Mouse (Mus musculus): ENCODE data around the gene Gpr84. TPM values are rescaled to one million over a fixed set of nuclear protein-coding genes. Genes with fewer than 3 reads are reported as not detected.

The Gpr84 gene
- polyA plus RNA-seq (2014; fragmentation: Illumina TruSeq; extraction: RNeasy Lipid Tissue Mini Kit (QIAGEN cat#74804); ENCODE audit: low read depth, low replicate concordance) = 0.63 TPM

GRCm38 (mm10) chr15:103310365-103310910 is at the start of gene Gpr84:
Gene Gpr84, minus strand, starts transcription at chr15:103310612.

GRCm38 (mm10) chr15:103339961-103340337 is 29.5 kb upstream of the Gpr84 start, which contains the start of gene Zfp385a:
Gene Zfp385a, minus strand, starts transcription at chr15:103340093.

GRCm38 (mm10) chr15:103272419-103273279 is 37.8 kb downstream of the Gpr84 start, which contains the start of gene Copz1:
Gene Copz1, plus strand, starts transcription at chr15:103272714.

Other genes with a start within 250 kb of the Gpr84 start
- gene Smug1, start 143.5 kb downstream of the Gpr84 start, polyA plus RNA-seq (2014; fragmentation: Illumina TruSeq; extraction: RNeasy Lipid Tissue Mini Kit (QIAGEN cat#74804); ENCODE audit: low read depth, low replicate concordance) = 13.3 TPM
- 53.6 TPM for gene Cbx5, start 70.8 kb downstream of the Gpr84 start, polyA plus RNA-seq (2014; fragmentation: Illumina TruSeq; extraction: RNeasy Lipid Tissue Mini Kit (QIAGEN cat#74804); ENCODE audit: low read depth, low replicate concordance)
- 282 TPM for gene Hnrnpa1, start 70.2 kb downstream of the Gpr84 start, polyA plus RNA-seq (2014; fragmentation: Illumina TruSeq; extraction: RNeasy Lipid Tissue Mini Kit (QIAGEN cat#74804); ENCODE audit: low read depth, low replicate concordance)
- gene Nfe2, start 52.2 kb downstream of the Gpr84 start, polyA plus RNA-seq (2014; fragmentation: Illumina TruSeq; extraction: RNeasy Lipid Tissue Mini Kit (QIAGEN cat#74804); ENCODE audit: low read depth, low replicate concordance) = 0.68 TPM
- gene Copz1, start 37.9 kb downstream of the Gpr84 start, polyA plus RNA-seq (2014; fragmentation: Illumina TruSeq; extraction: RNeasy Lipid Tissue Mini Kit (QIAGEN cat#74804); ENCODE audit: low read depth, low replicate concordance) = 134 TPM
- 27.2 TPM for gene Zfp385a, start 29.5 kb upstream of the Gpr84 start, polyA plus RNA-seq (2014; fragmentation: Illumina TruSeq; extraction: RNeasy Lipid Tissue Mini Kit (QIAGEN cat#74804); ENCODE audit: low read depth, low replicate concordance)
- 14.1 TPM for gene Itga5, start 56.2 kb upstream of the Gpr84 start, polyA plus RNA-seq (2014; fragmentation: Illumina TruSeq; extraction: RNeasy Lipid Tissue Mini Kit (QIAGEN cat#74804); ENCODE audit: low read depth, low replicate concordance)
- 9.4 TPM for gene Gtsf1, start 119.9 kb upstream of the Gpr84 start, polyA plus RNA-seq (2014; fragmentation: Illumina TruSeq; extraction: RNeasy Lipid Tissue Mini Kit (QIAGEN cat#74804); ENCODE audit: low read depth, low replicate concordance)
- gene Gtsf2, start 137.9 kb upstream of the Gpr84 start, polyA plus RNA-seq (2014; fragmentation: Illumina TruSeq; extraction: RNeasy Lipid Tissue Mini Kit (QIAGEN cat#74804); ENCODE audit: low read depth, low replicate concordance) = 3.1 TPM
- 11.8 TPM for gene Nckap1l, start 143.2 kb upstream of the Gpr84 start, polyA plus RNA-seq (2014; fragmentation: Illumina TruSeq; extraction: RNeasy Lipid Tissue Mini Kit (QIAGEN cat#74804); ENCODE audit: low read depth, low replicate concordance)
- gene Pde1b, start 192.4 kb upstream of the Gpr84 start, polyA plus RNA-seq (2014; fragmentation: Illumina TruSeq; extraction: RNeasy Lipid Tissue Mini Kit (QIAGEN cat#74804); ENCODE audit: low read depth, low replicate concordance) = 5.9 TPM
- 26.2 TPM for gene Ppp1r1a, start 227.4 kb upstream of the Gpr84 start, polyA plus RNA-seq (2014; fragmentation: Illumina TruSeq; extraction: RNeasy Lipid Tissue Mini Kit (QIAGEN cat#74804); ENCODE audit: low read depth, low replicate concordance)

Measured in adipose tissue, adult 10 weeks (tissue).